Comparison of ENCODE assay signal across 25 mouse cellular contexts in genomic region chr7:66480446-66480845, GRCm38 (mm10). TPM values are rescaled to one million over a fixed set of nuclear protein-coding genes. Genes with fewer than 3 reads are reported as not detected.
A peak's percentile ranks its signal among the peaks of the same experiment; 100 is the strongest.
DNase-seq lines count a peak whose midpoint lies in the region; ATAC-seq lines count a peak whose summit lies in the region.
"Had no signal": no experiment of that assay in that cellular context is flagged by ENCODE, and none has a peak within 500 bp of the region (broad histone marks: within the 10 kb centered on the region; RNA-seq: fewer than 3 reads in every experiment).

No protein-coding gene starts in this region.

- no peaks in the 10 kb centered on the region for H3K36me3 ChIP-seq in hindbrain, embryonic 10.5 days
- no peaks in the 10 kb centered on the region for H3K36me3 ChIP-seq in hindbrain, embryonic 16.5 days (ENCODE audit: control insufficient read depth, insufficient read depth, low read length)
- H3K36me3 ChIP-seq: heart, embryonic 10.5 days; heart, embryonic 13.5 days; hindbrain, embryonic 12.5 days; hindbrain, embryonic 15.5 days; intestine, embryonic 15.5 days had no signal

- no peak overlapping the region for H3K4me3 ChIP-seq in hindbrain, embryonic 10.5 days
- H3K4me3 ChIP-seq in hindbrain, embryonic 16.5 days (ENCODE audit: low read length), result no peak overlapping the region
- H3K4me3 ChIP-seq: heart, adult 2 months; heart, embryonic 10.5 days; heart, embryonic 13.5 days; hindbrain, embryonic 12.5 days; hindbrain, embryonic 15.5 days; intestine, embryonic 15.5 days had no signal

- H3K4me2 ChIP-seq in hindbrain, embryonic 16.5 days (ENCODE audit: low read length), result no peak overlapping the region
- H3K4me2 ChIP-seq: heart, embryonic 13.5 days; hindbrain, embryonic 12.5 days; hindbrain, embryonic 15.5 days; intestine, embryonic 15.5 days had no signal

- H3K27me3 ChIP-seq in hindbrain, embryonic 10.5 days (ENCODE audit: insufficient read depth, poor library complexity, severe bottlenecking), result peaks cover 3% of the 10 kb centered on the region; the same call in 1 of the 2 replicates
- H3K27me3 ChIP-seq in hindbrain, embryonic 16.5 days (replicated peaks; ENCODE audit: control insufficient read depth, insufficient read depth, low read length), result no peaks in the 10 kb centered on the region
- H3K27me3 ChIP-seq: heart, embryonic 13.5 days; hindbrain, embryonic 12.5 days; hindbrain, embryonic 15.5 days; intestine, embryonic 15.5 days had no signal

- no peak for DNase-seq in hindbrain, embryonic 10.5 days (ENCODE audit: low spot score)
- DNase-seq in Muller cell, postnatal 12 days (ENCODE audit: inconsistent ontology term), result peak; percentile 26
- peak; percentile 47 for DNase-seq in R1 (ENCODE audit: low read depth, low spot score)
- DNase-seq in retina, embryonic 14.5 days (ENCODE audit: low spot score), result peak; percentile 76
- DNase-seq in gastrocnemius, adult 8-10 months (ENCODE audit: low spot score in 2 of 2), result no peak
- DNase-seq in thymus, postnatal 36 days, result no peak
- DNase-seq: adrenal gland, adult 2 months; adrenal gland, postnatal 14 days; cerebellum, adult 11 months; cerebellum, adult 2 months; cerebellum, adult 9-11 months; cerebellum, postnatal 25 days; gastrocnemius, postnatal 10 days; gastrocnemius, postnatal 36 days; heart, adult 2 months; heart, postnatal 14 days; heart, postnatal 4 days had no signal

- WGBS in hindbrain, embryonic 10.5 days, result 20% methylated on average over 4 of the region's 4 CpGs
- WGBS in hindbrain, embryonic 16.5 days, result 11% methylated on average over 4 of the region's 4 CpGs

- ATAC-seq in hindbrain, embryonic 16.5 days, result no peak
- ATAC-seq: CD4-positive, CD25-positive, alpha-beta regulatory T cell, adult 4 months; forebrain, embryonic 14.5 days; intestine, embryonic 15.5 days had no signal

- no peak overlapping the region for H3K9ac ChIP-seq in hindbrain, embryonic 16.5 days (ENCODE audit: low read depth, low read length)
- H3K9ac ChIP-seq: heart, embryonic 13.5 days; hindbrain, embryonic 12.5 days; hindbrain, embryonic 15.5 days; intestine, embryonic 15.5 days had no signal

- peaks cover 25% of the 10 kb centered on the region for H3K4me1 ChIP-seq in hindbrain, embryonic 10.5 days (replicated peaks)
- H3K4me1 ChIP-seq in hindbrain, embryonic 16.5 days (ENCODE audit: control insufficient read depth, insufficient read depth, low read depth, low read length), result no peaks in the 10 kb centered on the region
- H3K4me1 ChIP-seq: hindbrain, embryonic 12.5 days; hindbrain, embryonic 15.5 days; intestine, embryonic 15.5 days had no signal

- no peaks in the 10 kb centered on the region for H3K9me3 ChIP-seq in hindbrain, embryonic 10.5 days
- H3K9me3 ChIP-seq in hindbrain, embryonic 16.5 days (ENCODE audit: control insufficient read depth, low read length), result no peaks in the 10 kb centered on the region
- H3K9me3 ChIP-seq: heart, embryonic 10.5 days; heart, embryonic 13.5 days; hindbrain, embryonic 12.5 days; hindbrain, embryonic 15.5 days; intestine, embryonic 15.5 days had no signal

- H3K27ac ChIP-seq in hindbrain, embryonic 10.5 days, result peak overlapping the region; percentile 17; the same call in 1 of the 2 replicates
- no peak overlapping the region for H3K27ac ChIP-seq in hindbrain, embryonic 16.5 days (ENCODE audit: low read depth, low read length)
- H3K27ac ChIP-seq: heart, adult 2 months; heart, embryonic 10.5 days; heart, embryonic 13.5 days; hindbrain, embryonic 12.5 days; hindbrain, embryonic 15.5 days; intestine, embryonic 15.5 days had no signal

RNA-seq across cellular contexts. Expression of gene Aldh1a3, which starts 53.1 kb away (rescaled TPM):
- polyA plus RNA-seq in hindbrain, embryonic 10.5 days (2016; fragmentation: Nextera tagmentation; extraction: Ambion mirVana), result 1.7 and 4.6 TPM in 2 replicates
- 2.5 and 3.2 TPM in 2 replicates for polyA plus RNA-seq in hindbrain, embryonic 16.5 days (2015; fragmentation: Nextera tagmentation; extraction: Ambion mirVana)
- 1 to 10 TPM in 3 of 4 experiments, under 1 TPM in 1; 0.63 to 1.6 (median 1.1) TPM for total RNA-seq in gastrocnemius, adult 8-10 months (2022)

Comparison
In these comparisons a context has a peak if more than half of its experiments do, and no peak if none do; other contexts are left out.
1. DNase-seq: peak in Muller cell, postnatal 12 days (single experiment), R1 (single experiment) and retina, embryonic 14.5 days (single experiment); none in hindbrain, embryonic 10.5 days (single experiment), gastrocnemius, adult 8-10 months (0 of 2) and thymus, postnatal 36 days (0 of 2).